Mouse (Mus musculus): ENCODE measurements around the gene P3h4. TPM values are rescaled to one million over a fixed set of nuclear protein-coding genes. Genes with fewer than 3 reads are reported as not detected.

The P3h4 gene
- polyA plus RNA-seq, 1 experiment from 2014 or later = 68.0 TPM

DNA sequence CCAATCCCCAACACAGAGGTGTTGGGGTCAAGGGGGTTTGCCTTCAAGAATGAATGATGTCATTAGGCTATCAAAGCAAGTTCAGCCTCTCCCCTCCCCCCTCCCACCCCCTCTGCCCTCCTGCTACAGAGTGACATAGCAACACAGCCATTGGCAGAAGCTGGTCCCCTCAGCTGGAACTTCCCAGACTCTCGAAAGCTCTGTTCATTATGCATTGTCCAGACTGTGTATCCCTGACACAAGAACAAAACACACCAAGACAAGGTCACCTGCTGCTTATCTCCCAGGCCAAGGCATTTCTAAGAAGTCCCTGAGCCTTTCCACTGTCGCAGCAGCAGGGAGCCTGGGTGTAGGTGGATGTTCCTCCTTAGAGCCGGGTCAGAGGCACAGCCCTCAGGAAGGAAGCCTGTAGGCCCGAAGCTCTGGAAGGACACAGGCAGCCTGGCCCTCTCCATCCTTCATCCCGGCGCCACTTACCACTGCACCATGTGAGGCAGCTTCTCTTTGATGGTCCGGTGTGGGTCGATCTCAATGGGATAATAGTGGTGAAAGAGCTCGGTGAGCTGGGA, 21.1 kb upstream of the P3h4 start:
- Histone ChIP-seq H3K27ac (ENCODE audit: low read length) (no peak overlapping the region), H3K36me3 (ENCODE audit: control insufficient read depth, insufficient read depth, low read length) (peaks cover 17% of the 10 kb centered on the region; the same call in 1 of the 2 replicates), H3K9me3 (ENCODE audit: control insufficient read depth, low read depth, low read length) (no peaks in the 10 kb centered on the region), H3K4me1 (ENCODE audit: control insufficient read depth, insufficient read depth, low read length) (peaks cover 7% of the 10 kb centered on the region; the same call in 1 of the 2 replicates), H3K4me2 (replicated peaks; ENCODE audit: low read depth, low read length) (no peak overlapping the region), H3K27me3 (ENCODE audit: control insufficient read depth, insufficient read depth, low read length) (no peaks in the 10 kb centered on the region), H3K4me3 (ENCODE audit: low read depth, low read length) (no peak overlapping the region), H3K9ac (replicated peaks; ENCODE audit: low read depth, low read length) (no peak overlapping the region)
- WGBS = 81% methylated on average over 9 of the region's 9 CpGs
- no peak for ATAC-seq (ENCODE audit: insufficient number of reproducible peaks, insufficient read depth, low FRiP score, low read depth)

DNA sequence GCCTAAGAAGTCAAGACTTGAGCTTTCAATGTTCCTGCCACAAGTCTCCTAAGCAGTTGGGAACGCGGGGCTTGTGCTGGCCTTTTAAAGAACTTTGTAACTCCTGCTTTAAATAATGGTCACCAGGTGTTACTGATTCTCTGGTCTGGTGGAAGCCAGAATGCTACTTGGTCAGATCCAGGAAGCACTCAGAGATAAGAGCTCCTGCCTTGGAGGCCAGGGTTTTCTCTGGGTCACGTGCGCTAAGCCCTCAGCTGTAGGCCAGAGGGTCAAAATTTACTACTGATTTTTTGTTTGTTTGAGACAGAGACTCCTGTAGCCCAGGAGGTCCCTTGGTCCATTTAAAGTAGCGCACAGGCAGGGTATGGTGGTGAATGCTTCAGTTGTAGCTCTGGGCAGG, 17.4 kb upstream of the P3h4 start:
- Histone ChIP-seq H3K27me3 (ENCODE audit: control insufficient read depth, insufficient read depth, low read length) (no peaks in the 10 kb centered on the region), H3K36me3 (ENCODE audit: control insufficient read depth, insufficient read depth, low read length) (peaks cover 25% of the 10 kb centered on the region; the same call in 1 of the 2 replicates), H3K9me3 (ENCODE audit: control insufficient read depth, low read depth, low read length) (no peaks in the 10 kb centered on the region), H3K9ac (replicated peaks; ENCODE audit: low read depth, low read length) (no peak overlapping the region), H3K4me1 (ENCODE audit: control insufficient read depth, insufficient read depth, low read length) (no peaks in the 10 kb centered on the region), H3K27ac (ENCODE audit: low read length) (no peak overlapping the region), H3K4me2 (replicated peaks; ENCODE audit: low read depth, low read length) (no peak overlapping the region), H3K4me3 (ENCODE audit: low read depth, low read length) (no peak overlapping the region)
- WGBS = 89% methylated on average over 5 of the region's 5 CpGs
- no peak for ATAC-seq (ENCODE audit: insufficient number of reproducible peaks, insufficient read depth, low FRiP score, low read depth)

DNA sequence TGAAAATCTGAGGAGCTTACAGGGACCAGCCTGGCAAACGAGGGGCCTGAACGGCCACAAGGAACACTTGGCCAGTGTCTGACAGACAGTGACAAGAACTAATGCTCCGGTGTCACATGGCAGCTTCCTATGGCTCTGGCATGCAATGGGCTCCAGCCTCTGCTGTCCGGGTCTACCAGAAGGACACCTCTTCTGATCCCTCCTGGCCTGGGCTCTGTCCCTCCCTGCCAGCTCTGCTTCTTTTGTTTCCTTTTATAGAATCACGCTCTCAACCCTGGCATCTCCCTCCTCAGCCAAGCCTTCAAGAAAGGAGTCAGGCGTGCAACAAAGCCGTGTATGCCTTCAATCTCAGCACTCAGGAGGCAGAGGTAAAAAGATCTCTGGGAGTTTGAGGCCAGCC, 15.4 kb upstream of the P3h4 start:
- no peaks in the 10 kb centered on the region for H3K9me3 ChIP-seq (ENCODE audit: control insufficient read depth, low read depth, low read length)
- ATAC-seq (ENCODE audit: insufficient number of reproducible peaks, insufficient read depth, low FRiP score, low read depth) = no peak
- no peak overlapping the region for H3K4me2 ChIP-seq (replicated peaks; ENCODE audit: low read depth, low read length)
- peaks cover 16% of the 10 kb centered on the region; the same call in 1 of the 2 replicates for H3K36me3 ChIP-seq (ENCODE audit: control insufficient read depth, insufficient read depth, low read length)
- H3K4me3 ChIP-seq (ENCODE audit: low read depth, low read length) = no peak overlapping the region
- no peaks in the 10 kb centered on the region for H3K4me1 ChIP-seq (ENCODE audit: control insufficient read depth, insufficient read depth, low read length)
- no peak overlapping the region for H3K9ac ChIP-seq (replicated peaks; ENCODE audit: low read depth, low read length)
- 90% methylated on average over 7 of the region's 7 CpGs for WGBS
- H3K27me3 ChIP-seq (ENCODE audit: control insufficient read depth, insufficient read depth, low read length) = no peaks in the 10 kb centered on the region
- no peak overlapping the region for H3K27ac ChIP-seq (ENCODE audit: low read length)

DNA sequence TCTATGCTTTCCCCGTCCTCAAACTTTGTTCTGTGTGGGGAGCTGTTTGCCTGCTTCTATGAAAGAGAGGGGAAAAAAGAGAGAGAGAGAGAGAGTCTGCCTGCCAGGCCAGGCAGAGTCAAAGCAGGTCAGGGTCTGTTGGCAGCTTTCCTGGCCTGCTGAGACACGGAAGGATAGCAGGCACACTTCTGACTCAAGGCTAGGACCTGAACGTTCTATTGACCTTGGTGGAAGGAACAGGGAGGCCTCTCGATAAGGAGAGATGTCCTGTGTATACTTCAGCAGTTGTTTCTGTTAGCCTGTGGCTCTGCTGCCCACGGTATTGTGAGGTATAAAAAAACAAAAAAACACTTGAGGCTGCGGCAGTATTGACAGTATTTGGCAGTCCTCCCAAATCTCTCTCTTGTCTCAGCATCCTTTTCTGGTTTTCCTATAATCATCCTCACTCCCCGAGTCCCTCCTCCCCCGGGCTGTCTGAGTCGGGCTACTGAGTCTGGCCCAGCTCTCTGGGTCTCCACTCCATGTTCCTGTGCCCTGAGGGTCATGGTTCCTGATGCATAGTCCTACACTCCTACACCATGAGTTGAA, 14.1 kb upstream of the P3h4 start:
- H3K27me3 ChIP-seq (ENCODE audit: control insufficient read depth, insufficient read depth, low read length) = no peaks in the 10 kb centered on the region
- H3K4me2 ChIP-seq (replicated peaks; ENCODE audit: low read depth, low read length) = no peak overlapping the region
- no peak overlapping the region for H3K4me3 ChIP-seq (ENCODE audit: low read depth, low read length)
- WGBS = 64% methylated on average over 9 of the region's 9 CpGs
- ATAC-seq (ENCODE audit: insufficient number of reproducible peaks, insufficient read depth, low FRiP score, low read depth) = no peak
- H3K36me3 ChIP-seq (ENCODE audit: control insufficient read depth, insufficient read depth, low read length) = peaks cover 23% of the 10 kb centered on the region; the same call in 1 of the 2 replicates
- no peak overlapping the region for H3K9ac ChIP-seq (replicated peaks; ENCODE audit: low read depth, low read length)
- H3K4me1 ChIP-seq (ENCODE audit: control insufficient read depth, insufficient read depth, low read length) = no peaks in the 10 kb centered on the region
- H3K27ac ChIP-seq (ENCODE audit: low read length) = no peak overlapping the region
- H3K9me3 ChIP-seq (ENCODE audit: control insufficient read depth, low read depth, low read length) = no peaks in the 10 kb centered on the region

DNA sequence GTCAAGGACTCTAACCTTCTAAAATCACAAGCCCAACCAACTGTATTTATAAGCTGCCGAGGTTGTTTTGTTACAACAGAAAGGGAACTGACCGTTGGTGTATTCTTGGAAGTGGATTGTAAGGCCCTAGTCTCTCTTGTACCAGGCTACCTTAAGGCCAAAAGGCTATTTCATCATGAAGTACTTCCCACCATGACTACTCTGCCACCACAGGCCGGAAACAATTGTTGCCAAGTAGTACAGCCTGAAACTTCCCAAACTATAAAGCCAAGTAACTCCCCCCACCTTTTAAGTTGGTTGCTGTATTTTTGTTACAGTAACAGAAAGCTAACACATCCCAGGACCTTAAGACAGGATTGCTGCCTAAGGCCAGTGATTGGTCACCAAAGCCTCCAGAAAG, 12.2 kb upstream of the P3h4 start:
- no peak overlapping the region for H3K9ac ChIP-seq (replicated peaks; ENCODE audit: low read depth, low read length)
- H3K27ac ChIP-seq (ENCODE audit: low read length) = no peak overlapping the region
- no peak overlapping the region for H3K4me2 ChIP-seq (replicated peaks; ENCODE audit: low read depth, low read length)
- no peaks in the 10 kb centered on the region for H3K9me3 ChIP-seq (ENCODE audit: control insufficient read depth, low read depth, low read length)
- H3K27me3 ChIP-seq (ENCODE audit: control insufficient read depth, insufficient read depth, low read length) = no peaks in the 10 kb centered on the region
- no peak overlapping the region for H3K4me3 ChIP-seq (ENCODE audit: low read depth, low read length)
- no peaks in the 10 kb centered on the region for H3K4me1 ChIP-seq (ENCODE audit: control insufficient read depth, insufficient read depth, low read length)
- H3K36me3 ChIP-seq (ENCODE audit: control insufficient read depth, insufficient read depth, low read length) = peaks cover 24% of the 10 kb centered on the region; the same call in 1 of the 2 replicates
- 88% methylated on average over 3 of the region's 3 CpGs for whole genome bisulfite sequencing
- no peak for ATAC-seq (ENCODE audit: insufficient number of reproducible peaks, insufficient read depth, low FRiP score, low read depth)

DNA sequence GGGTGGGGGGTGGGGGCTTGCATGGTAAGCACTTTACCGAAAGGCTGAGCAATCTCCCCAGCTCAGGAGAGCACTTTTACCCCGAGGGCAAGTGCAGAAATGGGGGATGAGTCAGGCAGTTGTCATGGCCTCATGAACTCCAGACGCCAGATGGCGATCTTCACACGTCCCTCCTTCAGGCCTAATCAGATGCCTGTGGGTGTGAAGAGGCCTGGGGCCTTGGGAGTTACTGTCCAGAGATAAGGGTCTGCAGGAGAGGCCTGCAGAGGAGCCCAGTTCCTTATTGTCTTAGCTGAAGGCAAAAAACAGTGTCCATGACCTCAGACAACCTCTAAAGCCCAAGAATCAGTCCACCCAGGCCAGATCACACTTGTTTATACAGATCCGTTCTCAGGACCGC, 11.2 kb upstream of the P3h4 start:
- H3K27ac ChIP-seq (ENCODE audit: low read length) = no peak overlapping the region
- ATAC-seq (ENCODE audit: insufficient number of reproducible peaks, insufficient read depth, low FRiP score, low read depth) = no peak
- 13% methylated on average over 7 of the region's 7 CpGs for WGBS

DNA sequence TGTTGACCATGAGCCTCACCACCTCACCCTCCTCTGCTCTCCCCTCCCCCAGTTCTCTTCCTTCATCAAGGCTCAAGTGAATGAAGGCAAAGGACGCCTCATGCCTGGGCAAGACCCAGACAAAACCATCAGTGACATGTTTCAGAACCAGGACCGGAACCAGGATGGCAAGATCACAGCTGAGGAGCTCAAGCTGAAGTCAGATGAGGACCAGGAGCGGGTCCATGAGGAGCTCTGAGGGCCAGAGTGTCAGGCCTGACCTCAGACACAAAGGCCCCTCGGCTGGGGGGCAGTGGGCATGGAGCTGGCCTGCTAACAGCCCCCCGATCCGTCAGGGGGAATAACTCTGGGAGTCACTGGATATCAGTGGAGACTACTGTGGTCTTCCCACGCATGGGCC, 9.2 kb upstream of the P3h4 start:
- Histone ChIP-seq H3K36me3 (ENCODE audit: control insufficient read depth, insufficient read depth, low read length) (peaks cover 18% of the 10 kb centered on the region; the same call in 1 of the 2 replicates), H3K9me3 (ENCODE audit: control insufficient read depth, low read depth, low read length) (no peaks in the 10 kb centered on the region), H3K4me1 (ENCODE audit: control insufficient read depth, insufficient read depth, low read length) (no peaks in the 10 kb centered on the region), H3K4me2 (replicated peaks; ENCODE audit: low read depth, low read length) (no peak overlapping the region), H3K9ac (replicated peaks; ENCODE audit: low read depth, low read length) (no peak overlapping the region), H3K27ac (ENCODE audit: low read length) (no peak overlapping the region), H3K4me3 (ENCODE audit: low read depth, low read length) (no peak overlapping the region), H3K27me3 (ENCODE audit: control insufficient read depth, insufficient read depth, low read length) (no peaks in the 10 kb centered on the region)
- WGBS = 88% methylated on average over 7 of the region's 7 CpGs
- ATAC-seq (ENCODE audit: insufficient number of reproducible peaks, insufficient read depth, low FRiP score, low read depth) = no peak

More for the DNA sequence above, 11.2 kb upstream of the P3h4 start:
- Histone ChIP-seq H3K4me1 (ENCODE audit: control insufficient read depth, insufficient read depth, low read length) (no peaks in the 10 kb centered on the region), H3K9me3 (ENCODE audit: control insufficient read depth, low read depth, low read length) (no peaks in the 10 kb centered on the region), H3K27me3 (ENCODE audit: control insufficient read depth, insufficient read depth, low read length) (no peaks in the 10 kb centered on the region), H3K36me3 (ENCODE audit: control insufficient read depth, insufficient read depth, low read length) (peaks cover 27% of the 10 kb centered on the region; the same call in 1 of the 2 replicates), H3K9ac (replicated peaks; ENCODE audit: low read depth, low read length) (no peak overlapping the region), H3K4me3 (ENCODE audit: low read depth, low read length) (no peak overlapping the region), H3K4me2 (replicated peaks; ENCODE audit: low read depth, low read length) (no peak overlapping the region)

DNA sequence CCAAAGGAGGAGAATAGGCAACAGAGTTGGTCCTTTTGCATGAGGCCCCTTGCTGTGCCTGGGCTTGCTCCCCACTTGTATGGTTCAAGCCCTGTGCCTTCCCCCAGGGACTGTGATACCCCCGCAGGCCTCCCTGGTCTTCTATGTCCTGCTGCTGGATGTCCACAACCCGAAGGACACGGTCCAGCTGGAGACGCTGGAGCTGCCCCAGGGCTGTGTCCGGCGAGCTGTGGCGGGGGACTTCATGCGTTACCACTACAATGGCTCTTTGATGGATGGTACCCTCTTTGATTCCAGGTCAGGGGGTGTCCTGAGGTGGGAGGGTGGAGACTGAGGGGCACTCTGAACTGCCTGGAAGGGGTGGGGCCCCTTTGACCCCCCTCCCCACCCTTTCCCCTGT, 6.9 kb upstream of the P3h4 start:
- no peak for ATAC-seq (ENCODE audit: insufficient number of reproducible peaks, insufficient read depth, low FRiP score, low read depth)
- peaks cover 18% of the 10 kb centered on the region; the same call in 1 of the 2 replicates for H3K36me3 ChIP-seq (ENCODE audit: control insufficient read depth, insufficient read depth, low read length)
- no peak overlapping the region for H3K4me2 ChIP-seq (replicated peaks; ENCODE audit: low read depth, low read length)
- no peak overlapping the region for H3K9ac ChIP-seq (replicated peaks; ENCODE audit: low read depth, low read length)
- H3K27ac ChIP-seq (ENCODE audit: low read length) = no peak overlapping the region
- H3K27me3 ChIP-seq (ENCODE audit: control insufficient read depth, insufficient read depth, low read length) = no peaks in the 10 kb centered on the region
- no peaks in the 10 kb centered on the region for H3K9me3 ChIP-seq (ENCODE audit: control insufficient read depth, low read depth, low read length)
- H3K4me1 ChIP-seq (ENCODE audit: control insufficient read depth, insufficient read depth, low read length) = peaks cover 10% of the 10 kb centered on the region; the same call in 1 of the 2 replicates
- H3K4me3 ChIP-seq (ENCODE audit: low read depth, low read length) = no peak overlapping the region
- WGBS = 73% methylated on average over 8 of the region's 8 CpGs

Data from stomach, embryonic 14.5 days (tissue).